Mouse (Mus musculus) CH12.LX (cell line): ENCODE data around the gene Cntn1. TPM values are rescaled to one million over a fixed set of nuclear protein-coding genes. Genes with fewer than 3 reads are reported as not detected.

Experiments
- DNase-seq: peaks from one replicate; pipeline ENCODE4 v3.0.0-alpha.2; 2013; ENCODE audit errors: extremely low read depth
- H3K27ac ChIP-seq: 2 replicates; pipeline ENCODE4 v1.5.1; 2012; ENCODE audit warnings: low read depth, mild to moderate bottlenecking, control low read depth, moderate library complexity; ENCODE audit not compliant: insufficient read depth
- H3K27me3 ChIP-seq: replicated peaks from 2 replicates; pipeline ENCODE3; 2012; ENCODE audit warnings: inconsistent platforms
- H3K36me3 ChIP-seq, 2 experiments: replicated peaks in 1 of 2; 2 replicates each; pipeline versions ENCODE3 to v1.6.1; 2012; ENCODE audit warnings: inconsistent platforms in 1 of 2, low read length in 1 of 2, mild to moderate bottlenecking in 1 of 2, mixed read lengths in 1 of 2, moderate library complexity in 1 of 2; ENCODE audit not compliant: control insufficient read depth in 1 of 2, insufficient read depth in 1 of 2
- H3K4me1 ChIP-seq, 2 experiments: 2 replicates each; pipeline ENCODE4 v1.6.1; 2012; ENCODE audit warnings: inconsistent platforms in 1 of 2, moderate library complexity in 1 of 2; ENCODE audit not compliant: insufficient read depth in 2 of 2, control insufficient read depth in 1 of 2
- H3K4me2 ChIP-seq: 2 replicates; pipeline ENCODE4 v1.6.1; 2012; ENCODE audit warnings: low read depth, mild to moderate bottlenecking, control low read depth; ENCODE audit not compliant: poor library complexity, insufficient read depth, severe bottlenecking
- H3K4me3 ChIP-seq, 3 experiments: fragments of 150-350 bp in 1 of 3; sonication (generic) in 1 of 3; replicated peaks in 1 of 3; 2 replicates each; pipeline versions ENCODE3 to v1.5.1; 2011 to 2012; ENCODE audit warnings: low read depth in 2 of 3, low read length in 2 of 3, mild to moderate bottlenecking in 2 of 3, moderate library complexity in 2 of 3, control low read depth in 1 of 3, improper control_type of control experiment in 1 of 3, inconsistent platforms in 1 of 3, mixed read lengths in 1 of 3; ENCODE audit not compliant: poor library complexity in 1 of 3
- H3K79me2 ChIP-seq: replicated peaks from 2 replicates; pipeline ENCODE4 v1.6.1; 2012; ENCODE audit warnings: mild to moderate bottlenecking, moderate library complexity; ENCODE audit not compliant: control insufficient read depth, poor library complexity, insufficient read depth, severe bottlenecking; ENCODE audit errors: extremely low read depth
- H3K9ac ChIP-seq: 2 replicates; pipeline ENCODE4 v1.6.1; 2012; ENCODE audit warnings: low read depth, mild to moderate bottlenecking, control low read depth, moderate library complexity; ENCODE audit not compliant: insufficient read depth
- H3K9me3 ChIP-seq: replicated peaks from 2 replicates; pipeline ENCODE3; 2012; ENCODE audit warnings: low read length, inconsistent platforms, mixed read lengths
- CHD2 ChIP-seq: IDR thresholded peaks from 2 replicates; pipeline ENCODE4 v1.6.1; 2011; ENCODE audit warnings: low read length, improper control_type of control experiment
- CTCF ChIP-seq, 2 experiments: IDR thresholded peaks in 1 of 2; conservative IDR thresholded peaks in 1 of 2; 2 replicates each; pipeline ENCODE4 v1.5.1; 2011 to 2012; ENCODE audit warnings: low read depth in 2 of 2, low read length in 2 of 2, improper control_type of control experiment in 1 of 2, inconsistent platforms in 1 of 2, mild to moderate bottlenecking in 1 of 2, moderate library complexity in 1 of 2
- E2F4 ChIP-seq: IDR thresholded peaks from 2 replicates; pipeline ENCODE4 v1.6.1; 2011; ENCODE audit warnings: low read depth, low read length, improper control_type of control experiment; ENCODE audit not compliant: insufficient replicate concordance
- ELF1 ChIP-seq: IDR thresholded peaks from 2 replicates; pipeline ENCODE4 v1.6.1; 2014; ENCODE audit warnings: low read depth, mild to moderate bottlenecking, inconsistent platforms, low read length, improper control_type of control experiment
- EP300 ChIP-seq: IDR thresholded peaks from 2 replicates; pipeline ENCODE4 v1.6.1; 2011; ENCODE audit warnings: low read length, improper control_type of control experiment
- MAX ChIP-seq: IDR thresholded peaks from 2 replicates; pipeline ENCODE4 v1.6.1; 2011; ENCODE audit warnings: low read length, improper control_type of control experiment
- MAZ ChIP-seq: IDR thresholded peaks from 2 replicates; pipeline ENCODE4 v1.6.1; 2012; ENCODE audit warnings: low read depth, mild to moderate bottlenecking, inconsistent platforms, low read length, improper control_type of control experiment, moderate library complexity
- MEF2A ChIP-seq: IDR thresholded peaks from 2 replicates; pipeline ENCODE4 v1.6.1; 2014; ENCODE audit warnings: low read depth, mild to moderate bottlenecking, inconsistent platforms, low read length, improper control_type of control experiment, borderline replicate concordance
- MXI1 ChIP-seq: IDR thresholded peaks from 2 replicates; pipeline ENCODE4 v1.6.1; 2011; ENCODE audit warnings: mild to moderate bottlenecking, low read depth, low read length, improper control_type of control experiment
- MYC ChIP-seq: IDR thresholded peaks from 2 replicates; pipeline ENCODE4 v1.6.1; 2011; ENCODE audit warnings: low read depth, mild to moderate bottlenecking, improper control_type of control experiment, low read length
- NELFE ChIP-seq: IDR thresholded peaks from 2 replicates; pipeline ENCODE4 v1.6.1; 2011; ENCODE audit warnings: low read depth, low read length, improper control_type of control experiment
- NRF1 ChIP-seq: IDR thresholded peaks from 2 replicates; pipeline ENCODE4 v1.6.1; 2014; ENCODE audit warnings: low read depth, mild to moderate bottlenecking, inconsistent platforms, low read length, improper control_type of control experiment, moderate library complexity
- POLR2A ChIP-seq: IDR thresholded peaks from 2 replicates; pipeline ENCODE4 v1.6.1; 2011; ENCODE audit warnings: low read depth, mild to moderate bottlenecking, improper control_type of control experiment, low read length
- RCOR1 ChIP-seq: conservative IDR thresholded peaks from 2 replicates; pipeline ENCODE4 v1.6.1; 2012; ENCODE audit warnings: low read depth, mild to moderate bottlenecking, inconsistent platforms, low read length, improper control_type of control experiment
- SIN3A ChIP-seq: IDR thresholded peaks from 2 replicates; pipeline ENCODE4 v1.6.1; 2012; ENCODE audit warnings: low read length, improper control_type of control experiment, inconsistent platforms
- SMC3 ChIP-seq: IDR thresholded peaks from 2 replicates; pipeline ENCODE4 v1.6.1; 2011; ENCODE audit warnings: low read depth, low read length, improper control_type of control experiment
- TBP ChIP-seq: conservative IDR thresholded peaks from 2 replicates; pipeline ENCODE4 v1.6.1; 2011; ENCODE audit warnings: low read depth, low read length, improper control_type of control experiment
- TCF12 ChIP-seq: IDR thresholded peaks from 2 replicates; pipeline ENCODE4 v1.6.1; 2014; ENCODE audit warnings: low read depth, mild to moderate bottlenecking, inconsistent platforms, low read length, improper control_type of control experiment
- ZC3H11A ChIP-seq: IDR thresholded peaks from 2 replicates; pipeline ENCODE4 v1.6.1; 2012; ENCODE audit warnings: low read depth, mild to moderate bottlenecking, inconsistent platforms, low read length, improper control_type of control experiment
- ZMIZ1 ChIP-seq: IDR thresholded peaks from 2 replicates; pipeline ENCODE4 v1.6.1; 2012; ENCODE audit warnings: low read depth, mild to moderate bottlenecking, inconsistent platforms, low read length, improper control_type of control experiment
- ZNF384 ChIP-seq: IDR thresholded peaks from 2 replicates; pipeline ENCODE4 v1.6.1; 2012; ENCODE audit warnings: low read depth, low read length, improper control_type of control experiment, inconsistent platforms
- dilution Hi-C: fragments of 300-500 bp; cut with MboI; formaldehyde crosslinking; loops from 2 replicates; pipeline ENCODE4 v1.14.3; 2020; ENCODE audit warnings: low sequenced_read_pairs; ENCODE audit not compliant: extremely low pct_unique_long_range_greater_than_20kb, extremely low pct_ligation_motif_present
- in situ Hi-C: fragments of 300-500 bp; cut with MboI; formaldehyde crosslinking; loops from 3 replicates; pipeline ENCODE4 v1.14.3; 2019; ENCODE audit warnings: low sequenced_read_pairs, low pct_ligation_motif_present, low pct_unique_long_range_greater_than_20kb, mixed read lengths
- polyA plus RNA-seq: library from polyadenylated mRNA; unstranded; fragments of >175 nt; gene quantifications from 2 replicates; pipeline ENCODE4 v1.2.1, GENCODE M21; 2012; ENCODE audit warnings: low read depth; ENCODE audit not compliant: insufficient read length
- total RNA-seq, 2 experiments: library from RNA; depleted of rRNA; stranded (reverse); fragments of 300-350 nt in 1 of 2; fragments of >200 nt in 1 of 2; gene quantifications; 2 replicates each; pipeline ENCODE4 v1.2.3; 2012 to 2014

Gene Cntn1
- total and polyA plus RNA-seq, 3 experiments = 0.04 TPM; not detected in 2

DNA sequence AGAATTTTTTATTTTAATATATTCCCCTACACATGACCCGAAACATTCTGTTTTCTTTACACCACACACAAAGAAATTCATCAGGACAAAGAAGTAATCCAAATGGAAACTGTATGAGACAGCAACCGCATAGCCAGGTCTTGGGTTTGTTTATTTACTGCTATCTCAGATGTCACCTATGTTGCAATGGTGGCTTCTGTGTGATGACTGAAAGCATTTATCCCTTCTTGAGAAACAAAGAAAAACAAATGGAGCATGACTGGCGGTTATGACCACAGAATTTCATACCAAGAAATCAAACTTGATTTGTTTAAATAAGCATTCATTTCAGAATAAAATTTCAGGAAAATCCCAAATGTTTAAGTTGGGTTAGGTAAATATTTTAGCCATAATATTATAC, 245.5 kb downstream of the Cntn1 start:
- DNase-seq = no peak
- Histone ChIP-seq H3K9ac (no peak overlapping the region), H3K36me3 (no peaks in the 10 kb centered on the region), H3K4me1 (no peaks in the 10 kb centered on the region), H3K27ac (no peak overlapping the region), H3K4me3 (no peak overlapping the region), H3K4me2 (no peak overlapping the region), H3K9me3 (peaks cover 44% of the 10 kb centered on the region), H3K79me2 (no peaks in the 10 kb centered on the region), H3K27me3 (no peaks in the 10 kb centered on the region)
- no peak for TF ChIP-seq E2F4
- no peak for TF ChIP-seq NRF1
- TF ChIP-seq NELFE = no peak
- TF ChIP-seq ZMIZ1 = no peak
- TF ChIP-seq ZC3H11A = no peak
- TF ChIP-seq RCOR1 = no peak
- TF ChIP-seq MAX = no peak
- TF ChIP-seq MYC = no peak
- no peak for TF ChIP-seq TCF12
- no peak for TF ChIP-seq ELF1
- TF ChIP-seq POLR2A = no peak
- no peak for TF ChIP-seq TBP
- TF ChIP-seq MEF2A = no peak
- TF ChIP-seq MAZ = no peak
- TF ChIP-seq EP300 = no peak
- no peak for TF ChIP-seq SIN3A
- TF ChIP-seq CHD2 = no peak
- no peak for TF ChIP-seq MXI1
- TF ChIP-seq CTCF (conservative IDR thresholded peaks at IDR 0.05 in 1 of 2, IDR thresholded peaks at IDR 0.05 in 1 of 2; ENCODE audit: low read depth in 2 of 2, low read length in 2 of 2) = no peak
- dilution Hi-C loops = no loop called here
- in situ Hi-C loops = no loop called here

DNA sequence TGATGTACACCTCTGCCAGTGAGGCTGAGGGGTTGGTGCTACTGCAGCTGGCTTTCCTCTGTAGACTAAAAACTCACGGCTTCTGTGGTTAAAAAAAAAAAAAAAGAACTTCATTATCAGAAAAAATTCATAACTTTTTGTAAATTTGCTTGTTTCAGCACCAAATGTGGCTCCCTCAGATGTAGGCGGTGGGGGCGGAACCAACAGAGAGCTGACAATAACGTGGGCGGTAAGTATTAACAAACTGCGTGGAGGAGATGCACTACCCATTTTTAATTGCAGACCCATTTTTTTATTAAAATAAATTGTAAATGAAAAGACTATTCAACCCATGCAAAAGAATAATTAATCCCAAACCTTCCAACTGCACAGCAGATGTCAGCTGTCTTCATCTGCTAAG, 251.8 kb downstream of the Cntn1 start:
- no peak for DNase-seq
- no peaks in the 10 kb centered on the region for H3K79me2 ChIP-seq
- dilution Hi-C loops (no loop called here), in situ Hi-C loops (no loop called here)
- H3K36me3 ChIP-seq = no peaks in the 10 kb centered on the region
- peaks cover 49% of the 10 kb centered on the region for H3K9me3 ChIP-seq
- no peaks in the 10 kb centered on the region for H3K4me1 ChIP-seq
- H3K4me3 ChIP-seq = no peak overlapping the region
- H3K4me2 ChIP-seq = no peak overlapping the region
- H3K27me3 ChIP-seq = no peaks in the 10 kb centered on the region
- TF ChIP-seq ZNF384 = no peak
- no peak for TF ChIP-seq MEF2A
- no peak for TF ChIP-seq SMC3
- no peak for TF ChIP-seq MYC
- H3K9ac ChIP-seq = no peak overlapping the region
- H3K27ac ChIP-seq = no peak overlapping the region
